Mouse (Mus musculus): ENCODE data around the gene Rbfox1. TPM values are rescaled to one million over a fixed set of nuclear protein-coding genes. Genes with fewer than 3 reads are reported as not detected.
A peak's percentile ranks its signal among the peaks of the same experiment; 100 is the strongest.

Rbfox1 gene
- polyA plus RNA-seq, 1 experiment from 2014 or later: 148 TPM

- H3K27ac ChIP-seq: peak overlapping the region; percentile 82
- no peak overlapping the region for H3K4me3 ChIP-seq
- H3K9me3 ChIP-seq: no peaks in the 10 kb centered on the region
- peak; percentile 92 for ATAC-seq (ENCODE audit: low FRiP score)
- H3K4me2 ChIP-seq: peak overlapping the region; percentile 21; the same call in 1 of the 2 replicates
- H3K36me3 ChIP-seq: no peaks in the 10 kb centered on the region
- WGBS: 36% methylated on average over 15 of the region's 15 CpGs
- no peak overlapping the region for H3K9ac ChIP-seq
- no peaks in the 10 kb centered on the region for H3K27me3 ChIP-seq
- peaks cover 38% of the 10 kb centered on the region for H3K4me1 ChIP-seq (replicated peaks)
Observed at GRCm38 (mm10) chr16:6839299-6839995, 954.3 kb downstream of the Rbfox1 start.

GRCm38 (mm10) chr16:6840007-6840406 lies 954.9 kb downstream of the Rbfox1 start:
- peaks cover 38% of the 10 kb centered on the region for H3K4me1 ChIP-seq (replicated peaks)
- WGBS: 53% methylated on average over 3 of the region's 3 CpGs
- no peaks in the 10 kb centered on the region for H3K27me3 ChIP-seq
- ATAC-seq (ENCODE audit: low FRiP score): 0 out of 2 replicates have a peak, but pooled peaks have one; percentile 36
- H3K4me3 ChIP-seq: peak overlapping the region; percentile 17; the same call in 1 of the 2 replicates
- H3K4me2 ChIP-seq: peak overlapping the region; percentile 21
- H3K9ac ChIP-seq: no peak overlapping the region; the same call in 1 of the 2 replicates
- H3K27ac ChIP-seq: peak overlapping the region; percentile 82
- no peaks in the 10 kb centered on the region for H3K9me3 ChIP-seq
- H3K36me3 ChIP-seq: no peaks in the 10 kb centered on the region

DNA sequence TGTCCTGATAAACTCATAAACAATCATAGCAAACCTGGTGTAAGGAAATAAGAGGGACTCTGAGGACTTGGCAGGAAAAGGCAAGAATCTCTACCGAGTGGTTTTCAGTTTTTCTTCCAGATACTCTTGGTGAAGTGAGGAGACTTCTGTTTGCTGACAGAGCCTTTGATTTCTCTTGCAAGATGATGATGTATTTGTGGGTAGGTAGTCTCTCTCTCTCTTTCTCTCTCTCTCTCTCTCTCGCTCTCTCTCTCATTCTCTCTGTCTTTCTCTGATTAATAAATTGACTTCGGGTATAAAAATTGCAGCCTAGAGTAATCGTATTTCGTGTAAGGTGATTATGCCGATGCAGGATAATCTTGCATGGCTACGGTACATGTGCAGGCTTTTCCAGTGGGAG lies 955.3 kb downstream of the Rbfox1 start:
- peak overlapping the region; percentile 36; the same call in 1 of the 2 replicates for H3K9ac ChIP-seq
- no peaks in the 10 kb centered on the region for H3K36me3 ChIP-seq
- WGBS: 59% methylated on average over 7 of the region's 7 CpGs
- peak overlapping the region; percentile 17 for H3K4me3 ChIP-seq
- H3K9me3 ChIP-seq: no peaks in the 10 kb centered on the region
- no peaks in the 10 kb centered on the region for H3K27me3 ChIP-seq
- ATAC-seq (ENCODE audit: low FRiP score): no peak
- H3K4me1 ChIP-seq (replicated peaks): peaks cover 38% of the 10 kb centered on the region
- H3K4me2 ChIP-seq: peak overlapping the region; percentile 21
- H3K27ac ChIP-seq: peak overlapping the region; percentile 82

DNA sequence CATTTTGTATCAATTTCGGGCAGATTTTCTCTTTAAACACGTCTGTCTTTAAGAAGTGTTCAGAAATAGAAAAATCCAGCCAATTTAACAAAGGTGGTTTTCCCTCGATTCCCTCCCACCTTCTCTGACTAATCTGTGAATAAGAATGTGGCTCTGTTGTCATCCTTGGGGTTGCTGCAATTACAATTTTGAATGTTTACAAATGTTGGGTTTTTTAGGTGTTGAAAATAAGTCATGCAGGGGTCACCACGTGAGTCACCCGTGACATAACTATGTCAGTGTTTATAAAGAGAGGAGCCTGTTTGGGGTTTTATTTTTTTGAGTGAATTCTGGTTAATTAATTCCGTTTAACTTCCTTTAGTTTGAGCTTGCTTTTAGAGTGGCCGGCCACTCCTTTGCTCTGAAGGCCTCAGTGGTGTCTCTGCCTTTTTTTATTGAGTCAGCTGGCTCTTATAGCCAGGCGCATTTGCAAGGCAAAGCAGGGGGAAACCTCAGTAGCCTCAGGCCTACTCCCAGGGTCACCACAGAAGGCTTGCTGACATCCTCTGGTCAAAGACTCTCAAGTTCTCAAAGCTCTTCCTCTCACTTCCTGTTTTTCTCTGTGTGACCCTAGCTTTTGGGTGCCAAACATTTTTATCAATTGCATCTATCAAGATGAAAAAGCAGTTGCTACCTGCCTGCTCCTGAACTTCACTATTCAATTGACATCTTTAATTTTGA lies 957.1 kb downstream of the Rbfox1 start:
- 33% methylated on average over 8 of the region's 8 CpGs for WGBS
- Histone ChIP-seq H3K4me2 (peak overlapping the region; percentile 30), H3K4me1 (replicated peaks) (peaks cover 38% of the 10 kb centered on the region), H3K27me3 (no peaks in the 10 kb centered on the region), H3K27ac (no peak overlapping the region), H3K36me3 (no peaks in the 10 kb centered on the region), H3K9ac (no peak overlapping the region), H3K9me3 (no peaks in the 10 kb centered on the region), H3K4me3 (no peak overlapping the region)
- ATAC-seq (ENCODE audit: low FRiP score): no peak

- WGBS: 67% methylated on average over 4 of the region's 4 CpGs
- Histone ChIP-seq H3K4me2 (no peak overlapping the region), H3K9ac (no peak overlapping the region), H3K36me3 (no peaks in the 10 kb centered on the region), H3K27me3 (no peaks in the 10 kb centered on the region), H3K9me3 (no peaks in the 10 kb centered on the region), H3K4me3 (no peak overlapping the region), H3K27ac (no peak overlapping the region), H3K4me1 (replicated peaks) (peaks cover 30% of the 10 kb centered on the region)
- ATAC-seq (ENCODE audit: low FRiP score): no peak
Observed at GRCm38 (mm10) chr16:6844659-6845058, 959.5 kb downstream of the Rbfox1 start.

DNA sequence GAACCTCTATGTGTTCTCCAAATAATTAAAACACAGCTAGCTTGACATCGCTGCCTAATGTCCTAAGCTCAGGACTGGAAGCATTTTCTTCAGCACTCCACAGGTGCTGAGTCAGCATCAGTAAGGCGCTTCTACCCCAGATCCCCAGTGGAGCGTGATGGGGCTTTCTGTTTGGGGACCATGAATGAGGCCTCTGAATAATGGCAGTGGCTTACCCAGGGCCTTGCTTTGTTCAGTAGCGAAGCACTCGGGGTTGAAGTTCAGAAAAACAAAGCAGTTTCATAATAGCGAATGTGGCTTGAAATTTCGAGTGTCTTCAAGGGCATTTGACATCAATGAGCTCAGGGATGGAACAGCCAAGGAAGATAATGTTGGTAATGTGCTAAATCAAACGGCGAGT lies 966.2 kb downstream of the Rbfox1 start:
- Histone ChIP-seq H3K4me1 (replicated peaks) (peaks cover 5% of the 10 kb centered on the region; the same call in 1 of the 2 replicates), H3K27me3 (no peaks in the 10 kb centered on the region), H3K27ac (no peak overlapping the region), H3K4me2 (no peak overlapping the region), H3K36me3 (no peaks in the 10 kb centered on the region), H3K9me3 (no peaks in the 10 kb centered on the region), H3K9ac (no peak overlapping the region), H3K4me3 (no peak overlapping the region)
- no peak for ATAC-seq (ENCODE audit: low FRiP score)
- 21% methylated on average over 9 of the region's 9 CpGs for WGBS

DNA sequence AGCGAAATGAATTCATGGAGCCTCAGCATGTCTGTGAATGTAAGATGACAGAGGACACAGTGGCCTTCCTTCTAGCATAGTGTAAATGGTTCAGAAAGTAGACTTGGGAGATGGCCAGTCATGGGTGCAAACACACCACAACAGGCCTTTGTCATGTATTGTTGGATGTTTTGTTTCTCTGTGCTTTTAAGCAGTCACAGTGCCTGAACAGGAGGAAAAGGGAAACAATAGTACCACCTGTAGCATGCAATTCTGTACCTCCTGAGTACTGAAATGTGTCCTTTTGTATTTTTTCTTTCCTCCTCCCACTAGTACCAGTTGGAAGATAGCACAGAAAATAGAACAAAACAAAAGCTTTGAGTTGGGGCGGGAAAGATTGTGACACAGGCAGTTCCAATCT lies 968.6 kb downstream of the Rbfox1 start:
- Histone ChIP-seq H3K4me2 (no peak overlapping the region), H3K27me3 (no peaks in the 10 kb centered on the region), H3K4me1 (replicated peaks) (peaks cover 5% of the 10 kb centered on the region; the same call in 1 of the 2 replicates), H3K27ac (no peak overlapping the region), H3K9me3 (no peaks in the 10 kb centered on the region), H3K9ac (no peak overlapping the region), H3K36me3 (no peaks in the 10 kb centered on the region), H3K4me3 (no peak overlapping the region)
- WGBS: 64% methylated on average over 2 of the region's 2 CpGs
- no peak for ATAC-seq (ENCODE audit: low FRiP score)

GRCm38 (mm10) chr16:6861656-6862055 lies 976.5 kb downstream of the Rbfox1 start:
- Histone ChIP-seq H3K9ac (no peak overlapping the region), H3K36me3 (no peaks in the 10 kb centered on the region), H3K4me2 (no peak overlapping the region), H3K9me3 (no peaks in the 10 kb centered on the region), H3K4me1 (replicated peaks) (no peaks in the 10 kb centered on the region), H3K4me3 (no peak overlapping the region), H3K27ac (no peak overlapping the region), H3K27me3 (no peaks in the 10 kb centered on the region)
- WGBS: 94% methylated on average over 2 of the region's 2 CpGs
- no peak for ATAC-seq (ENCODE audit: low FRiP score)

GRCm38 (mm10) chr16:6882683-6883430 lies 997.7 kb downstream of the Rbfox1 start:
- Histone ChIP-seq H3K4me3 (no peak overlapping the region), H3K9ac (peak overlapping the region; percentile 58), H3K27me3 (no peaks in the 10 kb centered on the region), H3K4me1 (replicated peaks) (peaks cover 49% of the 10 kb centered on the region), H3K36me3 (no peaks in the 10 kb centered on the region), H3K9me3 (no peaks in the 10 kb centered on the region), H3K4me2 (peak overlapping the region; percentile 25), H3K27ac (peak overlapping the region; percentile 77)
- WGBS: 35% methylated on average over 12 of the region's 12 CpGs
- 0 out of 2 replicates have a peak, but pooled peaks have one; percentile 36 for ATAC-seq (ENCODE audit: low FRiP score)

- Histone ChIP-seq H3K4me3 (no peak overlapping the region), H3K9ac (no peak overlapping the region), H3K27me3 (no peaks in the 10 kb centered on the region), H3K4me2 (no peak overlapping the region), H3K27ac (peak overlapping the region; percentile 77), H3K9me3 (no peaks in the 10 kb centered on the region), H3K4me1 (replicated peaks) (peaks cover 49% of the 10 kb centered on the region), H3K36me3 (no peaks in the 10 kb centered on the region)
- no peak for ATAC-seq (ENCODE audit: low FRiP score)
- 47% methylated on average over 1 of the region's 1 CpGs for WGBS
Observed at GRCm38 (mm10) chr16:6883798-6884197, 998.6 kb downstream of the Rbfox1 start.

- H3K36me3 ChIP-seq: no peaks in the 10 kb centered on the region
- H3K9me3 ChIP-seq: no peaks in the 10 kb centered on the region
- H3K27ac ChIP-seq: no peak overlapping the region
- 57% methylated on average over 3 of the region's 3 CpGs for WGBS
- peaks cover 49% of the 10 kb centered on the region for H3K4me1 ChIP-seq (replicated peaks)
- no peak overlapping the region for H3K9ac ChIP-seq
- ATAC-seq (ENCODE audit: low FRiP score): no peak
- H3K27me3 ChIP-seq: no peaks in the 10 kb centered on the region
- no peak overlapping the region for H3K4me3 ChIP-seq
- no peak overlapping the region for H3K4me2 ChIP-seq
Observed at GRCm38 (mm10) chr16:6885617-6886016, 1000.5 kb downstream of the Rbfox1 start.

- ATAC-seq (ENCODE audit: low FRiP score): no peak
- Histone ChIP-seq H3K27ac (no peak overlapping the region), H3K27me3 (no peaks in the 10 kb centered on the region), H3K36me3 (no peaks in the 10 kb centered on the region), H3K4me3 (no peak overlapping the region), H3K9ac (no peak overlapping the region), H3K9me3 (no peaks in the 10 kb centered on the region), H3K4me1 (replicated peaks) (peaks cover 17% of the 10 kb centered on the region), H3K4me2 (no peak overlapping the region)
- WGBS: 90% methylated on average over 4 of the region's 4 CpGs
Observed at GRCm38 (mm10) chr16:6889221-6889620, 1004.1 kb downstream of the Rbfox1 start.
